Mouse (Mus musculus) heart, embryonic 12.5 days (tissue): ENCODE measurements at regions not wholly inside any gene's neighbourhood (a gene's known extent, or its start where the extent isn't known, plus 50 kb on each side); places are given as distances from the start of the nearest gene placed in this dataset.

ENCODE experiments used
- ATAC-seq: fragments of 200-750 bp; cut with Nextera tagmentation; 2 replicates; pipeline ENCODE4 v1.8.0; 2017; ENCODE audit warnings: moderate TSS enrichment, moderate library complexity; ENCODE audit not compliant: insufficient number of reproducible peaks, low FRiP score
- H3K27ac ChIP-seq: fragments of 300-500 bp; sonication (generic); 2 replicates; pipeline ENCODE4 v1.5.1; 2016; ENCODE audit warnings: mild to moderate bottlenecking, moderate library complexity; ENCODE audit not compliant: poor library complexity, severe bottlenecking
- H3K27me3 ChIP-seq: fragments of 300-500 bp; sonication (generic); replicated peaks from 2 replicates; pipeline ENCODE4 v1.6.1; 2016; ENCODE audit warnings: mild to moderate bottlenecking, moderate library complexity
- H3K36me3 ChIP-seq: fragments of 300-500 bp; sonication (generic); 2 replicates; pipeline ENCODE4 v1.6.1; 2016; ENCODE audit warnings: mild to moderate bottlenecking, moderate library complexity
- H3K4me1 ChIP-seq: fragments of 300-500 bp; sonication (generic); replicated peaks from 2 replicates; pipeline ENCODE4 v1.6.1; 2016; ENCODE audit warnings: mild to moderate bottlenecking
- H3K4me2 ChIP-seq: fragments of 300-500 bp; sonication (generic); 2 replicates; pipeline ENCODE4 v1.6.1; 2016; ENCODE audit warnings: mild to moderate bottlenecking, moderate library complexity
- H3K4me3 ChIP-seq: fragments of 300-500 bp; sonication (generic); 2 replicates; pipeline ENCODE4 v1.5.1; 2016; ENCODE audit warnings: mild to moderate bottlenecking
- H3K9ac ChIP-seq: fragments of 300-500 bp; sonication (generic); 2 replicates; pipeline ENCODE4 v1.6.1; 2016; ENCODE audit warnings: mild to moderate bottlenecking, moderate library complexity
- H3K9me3 ChIP-seq: fragments of 300-500 bp; sonication (generic); replicated peaks from 2 replicates; pipeline ENCODE4 v1.6.1; 2016; ENCODE audit warnings: mild to moderate bottlenecking, moderate library complexity
- WGBS: fragments of 180-500 bp; shearing (Covaris S2); methylation state at CpG from one replicate; pipeline ENCODE4 v1.1.7; 2016; 5-methylcytosine and 5-hydroxymethylcytosine counted together

DNA sequence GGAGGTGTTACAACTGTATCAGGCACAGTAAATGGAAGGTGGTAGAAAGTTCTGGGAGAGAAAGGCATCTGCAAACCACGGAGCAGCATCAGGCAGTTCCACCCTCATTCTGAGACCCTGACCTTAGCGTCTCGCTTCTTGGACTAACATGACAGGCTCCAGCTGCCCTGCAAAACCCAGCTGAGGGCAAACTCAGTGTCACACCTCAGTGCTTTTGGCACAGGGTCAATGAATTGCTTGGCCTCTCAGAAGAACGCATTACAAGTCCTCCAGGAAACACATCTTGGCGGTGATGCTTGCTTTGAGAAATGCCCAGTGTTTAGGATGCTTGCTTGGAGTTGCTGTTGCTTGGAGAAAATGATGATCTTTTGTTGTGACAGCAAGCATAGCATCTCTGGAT, 90.2 kb upstream of the A230072I06Rik start:
- Histone ChIP-seq H3K27me3 (0 out of 2 replicates have a peak, but pooled peaks cover 3% of the 10 kb centered on the region), H3K9ac (no peak overlapping the region), H3K27ac (no peak overlapping the region), H3K9me3 (no peaks in the 10 kb centered on the region), H3K36me3 (no peaks in the 10 kb centered on the region), H3K4me1 (no peaks in the 10 kb centered on the region), H3K4me2 (no peak overlapping the region), H3K4me3 (no peak overlapping the region)
- 78% methylated on average over 5 of the region's 5 CpGs for WGBS
- ATAC-seq = no peak

GRCm38 (mm10) chr8:12188960-12189359, 89.7 kb upstream of the A230072I06Rik start:
- no peak overlapping the region for H3K27ac ChIP-seq
- no peaks in the 10 kb centered on the region for H3K9me3 ChIP-seq
- H3K27me3 ChIP-seq = 0 out of 2 replicates have a peak, but pooled peaks cover 3% of the 10 kb centered on the region
- no peak for ATAC-seq
- no peaks in the 10 kb centered on the region for H3K4me1 ChIP-seq
- H3K9ac ChIP-seq = no peak overlapping the region
- H3K4me2 ChIP-seq = no peak overlapping the region
- no peaks in the 10 kb centered on the region for H3K36me3 ChIP-seq
- no peak overlapping the region for H3K4me3 ChIP-seq
- 71% methylated on average over 4 of the region's 4 CpGs for WGBS

GRCm38 (mm10) chr8:12192006-12192405, 86.6 kb upstream of the A230072I06Rik start:
- Histone ChIP-seq H3K4me3 (no peak overlapping the region), H3K9me3 (no peaks in the 10 kb centered on the region), H3K27ac (no peak overlapping the region), H3K27me3 (peaks cover 5% of the 10 kb centered on the region; the same call in 1 of the 2 replicates), H3K9ac (no peak overlapping the region), H3K4me1 (no peaks in the 10 kb centered on the region), H3K4me2 (no peak overlapping the region), H3K36me3 (no peaks in the 10 kb centered on the region)
- 25% methylated on average over 8 of the region's 8 CpGs for WGBS
- ATAC-seq = no peak

- no peaks in the 10 kb centered on the region for H3K9me3 ChIP-seq
- no peaks in the 10 kb centered on the region for H3K36me3 ChIP-seq
- H3K27ac ChIP-seq = no peak overlapping the region
- H3K4me3 ChIP-seq = no peak overlapping the region
- H3K9ac ChIP-seq = no peak overlapping the region
- 66% methylated on average over 1 of the region's 1 CpGs for WGBS
- no peaks in the 10 kb centered on the region for H3K4me1 ChIP-seq
- H3K4me2 ChIP-seq = no peak overlapping the region
- peaks cover 12% of the 10 kb centered on the region; the same call in 1 of the 2 replicates for H3K27me3 ChIP-seq
- ATAC-seq = no peak
Observed at GRCm38 (mm10) chr8:12205909-12206308, 72.7 kb upstream of the A230072I06Rik start.

- ATAC-seq = no peak
- Histone ChIP-seq H3K4me2 (no peak overlapping the region), H3K9me3 (no peaks in the 10 kb centered on the region), H3K27me3 (peaks cover 27% of the 10 kb centered on the region), H3K36me3 (no peaks in the 10 kb centered on the region), H3K9ac (no peak overlapping the region), H3K27ac (no peak overlapping the region), H3K4me1 (no peaks in the 10 kb centered on the region), H3K4me3 (no peak overlapping the region)
- 87% methylated on average over 3 of the region's 3 CpGs for WGBS
Observed at GRCm38 (mm10) chr8:12207412-12207811, 71.2 kb upstream of the A230072I06Rik start.

- Histone ChIP-seq H3K36me3 (no peaks in the 10 kb centered on the region), H3K27ac (no peak overlapping the region), H3K4me2 (no peak overlapping the region), H3K27me3 (peaks cover 56% of the 10 kb centered on the region), H3K4me3 (no peak overlapping the region), H3K9ac (no peak overlapping the region), H3K9me3 (no peaks in the 10 kb centered on the region), H3K4me1 (no peaks in the 10 kb centered on the region)
- 50% methylated on average over 7 of the region's 7 CpGs for WGBS
- no peak for ATAC-seq
Observed at GRCm38 (mm10) chr8:12213774-12214173, 64.8 kb upstream of the A230072I06Rik start.

DNA sequence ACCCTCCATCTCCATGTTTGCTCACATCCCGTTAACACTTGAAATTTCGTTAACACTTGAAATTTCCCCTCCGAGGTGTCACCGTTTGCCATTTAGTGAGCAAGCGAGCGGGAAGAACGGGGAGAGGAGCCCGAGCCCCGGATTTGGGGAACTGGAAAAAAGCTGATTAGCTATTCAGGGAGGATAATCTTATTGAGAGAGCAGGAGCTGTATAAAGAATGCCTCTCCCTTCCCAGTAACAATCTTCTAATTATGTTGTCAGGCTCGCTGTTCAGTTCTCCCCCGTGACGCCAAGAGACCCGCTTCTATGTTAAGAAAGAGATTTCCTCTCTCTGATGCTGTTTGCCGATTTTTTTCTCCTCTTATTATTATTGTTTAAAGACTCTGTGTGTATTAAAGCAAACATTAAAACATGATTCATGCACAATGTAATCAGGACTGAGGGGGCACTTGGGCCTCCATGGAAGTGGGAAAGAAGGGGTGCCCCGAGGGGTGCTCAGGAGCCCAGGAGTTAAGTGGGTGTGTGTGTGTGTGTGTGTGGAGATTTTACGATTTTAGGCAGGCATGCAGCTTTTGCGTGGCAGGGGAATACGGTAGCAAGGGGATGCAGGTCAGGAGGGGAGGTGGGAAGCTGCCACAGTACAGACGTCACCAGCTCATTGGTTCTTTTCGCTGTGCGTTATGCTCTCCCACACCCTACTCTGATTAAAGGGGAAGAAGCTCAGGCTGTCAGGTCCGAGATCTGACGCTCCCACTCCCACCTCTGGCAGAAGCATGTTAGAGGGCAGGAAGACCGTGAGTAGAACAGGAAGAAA, 64.2 kb upstream of the A230072I06Rik start:
- Histone ChIP-seq H3K9ac (no peak overlapping the region), H3K27me3 (peaks cover 58% of the 10 kb centered on the region), H3K4me2 (no peak overlapping the region), H3K4me3 (no peak overlapping the region), H3K4me1 (no peaks in the 10 kb centered on the region), H3K27ac (no peak overlapping the region), H3K9me3 (no peaks in the 10 kb centered on the region), H3K36me3 (no peaks in the 10 kb centered on the region)
- no peak for ATAC-seq
- WGBS = 23% methylated on average over 24 of the region's 24 CpGs

DNA sequence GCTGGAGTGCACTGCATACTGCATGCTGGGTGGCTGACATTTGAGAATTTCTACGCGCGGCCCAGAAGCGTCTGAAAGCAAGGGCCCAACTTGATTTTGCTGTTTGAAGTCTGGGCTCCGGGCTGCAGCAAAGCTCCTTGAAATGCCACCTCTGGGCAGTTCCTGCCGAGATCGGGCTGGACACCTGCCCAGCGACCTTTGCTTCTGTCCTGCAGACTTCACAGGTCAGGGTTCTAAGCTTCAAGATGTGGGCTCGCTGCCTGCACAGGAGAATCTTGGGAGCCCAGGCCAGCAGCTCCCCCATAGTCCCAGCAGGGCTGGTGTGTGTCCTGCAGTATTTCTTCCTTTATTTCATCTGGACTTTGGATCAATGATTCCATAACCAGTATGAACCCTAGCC, 57.1 kb upstream of the A230072I06Rik start:
- ATAC-seq = no peak
- Histone ChIP-seq H3K4me2 (no peak overlapping the region), H3K9ac (no peak overlapping the region), H3K36me3 (no peaks in the 10 kb centered on the region), H3K4me1 (no peaks in the 10 kb centered on the region), H3K27ac (no peak overlapping the region), H3K27me3 (peaks cover 23% of the 10 kb centered on the region), H3K4me3 (no peak overlapping the region), H3K9me3 (no peaks in the 10 kb centered on the region)
- 79% methylated on average over 9 of the region's 9 CpGs for WGBS

DNA sequence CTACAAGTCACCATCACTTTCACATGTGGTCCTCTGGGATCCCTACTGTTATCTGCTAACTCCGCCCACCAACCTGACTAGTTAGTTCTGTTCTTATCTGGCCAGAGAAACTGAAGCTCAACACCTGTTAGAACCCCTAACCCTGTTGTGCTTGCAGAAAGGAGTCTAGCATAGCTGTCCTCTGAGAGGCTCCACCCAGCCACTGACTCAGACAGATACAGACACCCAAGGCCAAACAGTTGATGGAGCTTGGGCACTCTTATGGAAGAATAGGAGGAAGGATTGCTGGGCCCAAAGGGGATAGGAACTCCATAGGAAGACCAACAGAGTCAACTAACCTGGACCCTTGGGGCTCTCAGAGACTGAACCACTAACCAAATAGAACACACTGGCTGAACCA, 55.2 kb upstream of the A230072I06Rik start:
- no peak for ATAC-seq
- 52% methylated on average over 1 of the region's 1 CpGs for WGBS
- Histone ChIP-seq H3K4me1 (no peaks in the 10 kb centered on the region), H3K36me3 (no peaks in the 10 kb centered on the region), H3K9me3 (no peaks in the 10 kb centered on the region), H3K4me2 (no peak overlapping the region), H3K27ac (no peak overlapping the region), H3K27me3 (peaks cover 22% of the 10 kb centered on the region), H3K9ac (no peak overlapping the region), H3K4me3 (no peak overlapping the region)
